ENCODE assay signal across 8 mouse cellular contexts in genomic region chr16:64723273-64724057, GRCm38 (mm10). TPM values are rescaled to one million over a fixed set of nuclear protein-coding genes. Genes with fewer than 3 reads are reported as not detected.
A peak's percentile ranks its signal among the peaks of the same experiment; 100 is the strongest.
DNase-seq lines count a peak whose midpoint lies in the region; ATAC-seq and TF ChIP-seq lines count a peak whose summit lies in the region.

No protein-coding gene starts in this region.

- DNase-seq in brain, embryonic 14.5 days (ENCODE audit: low read depth): peak; percentile 95
- DNase-seq in forebrain, embryonic 10.5 days (ENCODE audit: extremely low spot score, low spot score): peak; percentile 54
- peak; percentile 48 for DNase-seq in kidney, postnatal 14 days
- DNase-seq in liver, embryonic 14.5 days (ENCODE audit: low read depth in 3 of 3, low spot score in 3 of 3): no peak
- peak; percentile 26 for DNase-seq in ovary, adult 18-20 months (ENCODE audit: low spot score)
- DNase-seq in spleen, adult 18-20 months: no peak

- H3K27me3 ChIP-seq in E14TG2a.4 (ENCODE audit: insufficient read depth, low read length): no peaks in the 10 kb centered on the region
- H3K27me3 ChIP-seq in forebrain, embryonic 10.5 days (ENCODE audit: poor library complexity, severe bottlenecking): no peaks in the 10 kb centered on the region
- no peaks in the 10 kb centered on the region for H3K27me3 ChIP-seq in heart, embryonic 16.5 days (ENCODE audit: control insufficient read depth, insufficient read depth, low read length)
- H3K27me3 ChIP-seq in liver, embryonic 14.5 days (ENCODE audit: control insufficient read depth, insufficient read depth, low read length): no peaks in the 10 kb centered on the region

- no peaks in the 10 kb centered on the region for H3K9me3 ChIP-seq in E14TG2a.4 (ENCODE audit: low read length)
- H3K9me3 ChIP-seq in forebrain, embryonic 10.5 days: no peaks in the 10 kb centered on the region
- H3K9me3 ChIP-seq in heart, embryonic 16.5 days (replicated peaks; ENCODE audit: control insufficient read depth, low read length): no peaks in the 10 kb centered on the region
- no peaks in the 10 kb centered on the region for H3K9me3 ChIP-seq in liver, embryonic 14.5 days (ENCODE audit: control insufficient read depth, low read length)

- H3K4me3 ChIP-seq in E14TG2a.4 (replicated peaks; ENCODE audit: low read length): no peak overlapping the region
- no peak overlapping the region for H3K4me3 ChIP-seq in forebrain, embryonic 10.5 days
- no peak overlapping the region for H3K4me3 ChIP-seq in heart, embryonic 16.5 days (ENCODE audit: low read length)
- H3K4me3 ChIP-seq in liver, embryonic 14.5 days (ENCODE audit: insufficient read depth in 1 of 2, low read depth in 2 of 2, low read length in 2 of 2): no peak overlapping the region

- TF ChIP-seq CTCF in E14TG2a.4 (conservative IDR thresholded peaks at IDR 0.05; ENCODE audit: low read length): peak; percentile 47
- peak; percentile 84; the same call in 1 of the 2 replicates for TF ChIP-seq CTCF in brain, embryonic 14.5 days (IDR thresholded peaks at IDR 0.05; ENCODE audit: borderline replicate concordance, extremely low read depth, insufficient read depth, insufficient read length)
- TF ChIP-seq CTCF in liver, embryonic 14.5 days (IDR thresholded peaks at IDR 0.05; ENCODE audit: low read depth): peak; percentile 42; the same call in 1 of the 2 replicates

- no peak for TF ChIP-seq EP300 in liver, embryonic 14.5 days (IDR thresholded peaks at IDR 0.05; ENCODE audit: low read depth)

- ATAC-seq in heart, embryonic 16.5 days (replicated peaks; ENCODE audit: extremely low read depth, insufficient read depth, low FRiP score): peak; percentile 79; the same call in 1 of the 2 replicates
- ATAC-seq in liver, embryonic 14.5 days (ENCODE audit: insufficient read depth): no peak

- H3K27ac ChIP-seq in forebrain, embryonic 10.5 days: no peak overlapping the region
- H3K27ac ChIP-seq in heart, embryonic 16.5 days (ENCODE audit: low read length): no peak overlapping the region
- no peak overlapping the region for H3K27ac ChIP-seq in liver, embryonic 14.5 days

- H3K9ac ChIP-seq in heart, embryonic 16.5 days (ENCODE audit: low read length): no peak overlapping the region
- H3K9ac ChIP-seq in liver, embryonic 14.5 days (replicated peaks): no peak overlapping the region

- 47% methylated on average over 4 of the region's 4 CpGs for WGBS in forebrain, embryonic 10.5 days
- WGBS in heart, embryonic 16.5 days: 45% methylated on average over 4 of the region's 4 CpGs
- 42% methylated on average over 4 of the region's 4 CpGs for WGBS in liver, embryonic 14.5 days (ENCODE audit: insufficient replicate concordance)

- H3K36me3 ChIP-seq in E14TG2a.4 (ENCODE audit: insufficient read depth, low read length): no peaks in the 10 kb centered on the region
- no peaks in the 10 kb centered on the region for H3K36me3 ChIP-seq in forebrain, embryonic 10.5 days (replicated peaks)
- no peaks in the 10 kb centered on the region for H3K36me3 ChIP-seq in heart, embryonic 16.5 days (ENCODE audit: control insufficient read depth, insufficient read depth)
- H3K36me3 ChIP-seq in liver, embryonic 14.5 days (replicated peaks; ENCODE audit: control insufficient read depth, insufficient read depth, low read depth): no peaks in the 10 kb centered on the region

- TF ChIP-seq POLR2A in brain, embryonic 14.5 days (IDR thresholded peaks at IDR 0.05; ENCODE audit: borderline replicate concordance, extremely low read depth, insufficient read depth, insufficient read length, poor library complexity, severe bottlenecking): no peak

- H3K4me1 ChIP-seq in E14TG2a.4 (replicated peaks; ENCODE audit: low read depth, low read length): no peaks in the 10 kb centered on the region; the same call in 1 of the 2 replicates
- H3K4me1 ChIP-seq in forebrain, embryonic 10.5 days: peaks cover 4% of the 10 kb centered on the region
- no peaks in the 10 kb centered on the region for H3K4me1 ChIP-seq in heart, embryonic 16.5 days (ENCODE audit: control insufficient read depth, insufficient read depth, low read length)
- H3K4me1 ChIP-seq in liver, embryonic 14.5 days (replicated peaks; ENCODE audit: control insufficient read depth in 2 of 2, insufficient read depth in 2 of 2, low read length in 1 of 2): no peaks in the 10 kb centered on the region

- no peak overlapping the region for H3K4me2 ChIP-seq in heart, embryonic 16.5 days (ENCODE audit: low read depth, low read length)
- no peak overlapping the region for H3K4me2 ChIP-seq in liver, embryonic 14.5 days (ENCODE audit: low read depth)

RNA-seq across cellular contexts. Expression of gene 4930453N24Rik, which starts 47.5 kb away (rescaled TPM):
- polyA plus RNA-seq in brain, embryonic 14.5 days (2012; rRNA removed): 13.4 and 15.1 TPM in 2 replicates
- polyA plus RNA-seq in forebrain, embryonic 10.5 days (2016; fragmentation: Nextera tagmentation; extraction: Ambion mirVana): 30.3 and 36.3 TPM in 2 replicates
- 15.7 and 17.5 TPM in 2 replicates for polyA plus RNA-seq in heart, embryonic 16.5 days (2015; fragmentation: Nextera tagmentation; extraction: Ambion mirVana)
- 2.5 and 6.3 TPM in 2 replicates for polyA plus RNA-seq in liver, embryonic 14.5 days (2012; rRNA removed)
- polyA plus RNA-seq in liver, embryonic 14.5 days (2014; fragmentation: Nextera tagmentation; extraction: Ambion mirVana): 12.0 and 12.4 TPM in 2 replicates

Comparison
In these comparisons a context has a peak if more than half of its experiments do, and no peak if none do; other contexts are left out.
1. DNase-seq: peak in brain, embryonic 14.5 days (single experiment), forebrain, embryonic 10.5 days (single experiment), kidney, postnatal 14 days (single experiment) and ovary, adult 18-20 months (single experiment); none in liver, embryonic 14.5 days (0 of 3) and spleen, adult 18-20 months (0 of 2).
2. Peak in every context shown above with its lines, with median percentiles within 50 percentile points of each other: CTCF ChIP-seq.